Mouse (Mus musculus): ENCODE results near the gene Gm20388.
A peak's percentile ranks its signal among the peaks of the same experiment; 100 is the strongest.
"Not testable (repeated sequence)": the region's sequence is repeated elsewhere in the genome, so short reads cannot be mapped to it uniquely, and the experiment has no call there.

Gene Gm20388

GRCm38 (mm10) chr8:123212321-123213117 lies 3301.9 kb downstream of the Gm20388 start, which contains the start of the genes Chmp1a and Spata33:
Gene Chmp1a (minus strand): TSS chr8:123212763.
Gene Spata33 (plus strand): TSS chr8:123212832.
- DNase-seq (ENCODE audit: low spot score): peak; percentile 84

- DNase-seq (ENCODE audit: low spot score): no peak
These were observed 3302.6 kb downstream of the Gm20388 start for GRCm38 (mm10) chr8:123213118-123213772.

GRCm38 (mm10) chr8:123215430-123215829 lies 3304.8 kb downstream of the Gm20388 start:
- no peak for DNase-seq (ENCODE audit: low spot score)

- no peak for DNase-seq (ENCODE audit: low spot score)
These were observed 3310.3 kb downstream of the Gm20388 start for GRCm38 (mm10) chr8:123220917-123221316.

- peak; percentile 96 for DNase-seq (ENCODE audit: low spot score)
These were observed 3313.9 kb downstream of the Gm20388 start, which contains the start of gene Cdk10 for GRCm38 (mm10) chr8:123224278-123225266. Gene Cdk10 (plus strand): TSS chr8:123224842.

- DNase-seq (ENCODE audit: low spot score): no peak
These were observed 3317.8 kb downstream of the Gm20388 start for GRCm38 (mm10) chr8:123228416-123228815.

- DNase-seq (ENCODE audit: low spot score): not testable (repeated sequence)
These were observed 3319.7 kb downstream of the Gm20388 start for GRCm38 (mm10) chr8:123230326-123230725.

GRCm38 (mm10) chr8:123231742-123232141 lies 3321.1 kb downstream of the Gm20388 start:
- no peak for DNase-seq (ENCODE audit: low spot score)

- DNase-seq (ENCODE audit: low spot score): no peak
These were observed 3321.9 kb downstream of the Gm20388 start for GRCm38 (mm10) chr8:123232553-123232952.

GRCm38 (mm10) chr8:123233300-123233699 lies 3322.7 kb downstream of the Gm20388 start:
- no peak for DNase-seq (ENCODE audit: low spot score)

GRCm38 (mm10) chr8:123233760-123234159 lies 3323.1 kb downstream of the Gm20388 start:
- no peak for DNase-seq (ENCODE audit: low spot score)

GRCm38 (mm10) chr8:123234918-123235519 lies 3324.4 kb downstream of the Gm20388 start:
- DNase-seq (ENCODE audit: low spot score): no peak

- DNase-seq (ENCODE audit: low spot score): peak; percentile 80
These were observed 3325.2 kb downstream of the Gm20388 start, which contains the start of gene Spata2l for GRCm38 (mm10) chr8:123235520-123236497. Gene Spata2l (minus strand): TSS chr8:123236233.

GRCm38 (mm10) chr8:123239398-123239797 lies 3328.8 kb downstream of the Gm20388 start:
- no peak for DNase-seq (ENCODE audit: low spot score)

- DNase-seq (ENCODE audit: low spot score): no peak
These were observed 3331.7 kb downstream of the Gm20388 start for GRCm38 (mm10) chr8:123242107-123242923.

GRCm38 (mm10) chr8:123243053-123243452 lies 3332.4 kb downstream of the Gm20388 start:
- no peak for DNase-seq (ENCODE audit: low spot score)

- DNase-seq (ENCODE audit: low spot score): no peak
These were observed 3333.7 kb downstream of the Gm20388 start for GRCm38 (mm10) chr8:123244382-123244781.

GRCm38 (mm10) chr8:123245543-123245942 lies 3334.9 kb downstream of the Gm20388 start:
- no peak for DNase-seq (ENCODE audit: low spot score)

GRCm38 (mm10) chr8:123247748-123248147 lies 3337.1 kb downstream of the Gm20388 start:
- DNase-seq (ENCODE audit: low spot score): no peak

Measured in urinary bladder, postnatal 25 days (tissue).